Mouse (Mus musculus) midbrain, embryonic 15.5 days (tissue): ENCODE results near the gene Obscn. TPM values are rescaled to one million over a fixed set of nuclear protein-coding genes. Genes with fewer than 3 reads are reported as not detected.

Experiments
- ATAC-seq: fragments of 200-750 bp; cut with Nextera tagmentation; replicated peaks from 2 replicates; pipeline ENCODE4 v1.8.0; 2017; ENCODE audit warnings: moderate TSS enrichment
- H3K27ac ChIP-seq: fragments of 300-500 bp; sonication (generic); 2 replicates; pipeline ENCODE4 v1.5.1; 2015; ENCODE audit warnings: mild to moderate bottlenecking, inconsistent platforms
- H3K27me3 ChIP-seq: fragments of 300-500 bp; sonication (generic); replicated peaks from 2 replicates; pipeline ENCODE4 v1.6.1; 2015; ENCODE audit warnings: inconsistent platforms
- H3K36me3 ChIP-seq: fragments of 300-500 bp; sonication (generic); replicated peaks from 2 replicates; pipeline ENCODE4 v1.6.1; 2015; ENCODE audit warnings: inconsistent platforms
- H3K4me1 ChIP-seq: fragments of 300-500 bp; sonication (generic); 2 replicates; pipeline ENCODE4 v1.6.1; 2015; ENCODE audit warnings: inconsistent platforms
- H3K4me2 ChIP-seq: fragments of 300-500 bp; sonication (generic); 2 replicates; pipeline ENCODE4 v1.6.1; 2015; ENCODE audit warnings: inconsistent platforms, mild to moderate bottlenecking, moderate library complexity
- H3K4me3 ChIP-seq: fragments of 300-500 bp; sonication (generic); 2 replicates; pipeline ENCODE4 v1.5.1; 2015; ENCODE audit warnings: mild to moderate bottlenecking, inconsistent platforms
- H3K9ac ChIP-seq: fragments of 300-500 bp; sonication (generic); 2 replicates; pipeline ENCODE4 v1.6.1; 2015; ENCODE audit warnings: mild to moderate bottlenecking, inconsistent platforms
- H3K9me3 ChIP-seq: fragments of 300-500 bp; sonication (generic); 2 replicates; pipeline ENCODE4 v1.6.1; 2016; ENCODE audit warnings: inconsistent platforms
- WGBS: fragments of 180-500 bp; shearing (Covaris S2); methylation state at CpG from one replicate; pipeline ENCODE4 v1.1.7; 2015; ENCODE audit warnings: mixed read lengths; 5-methylcytosine and 5-hydroxymethylcytosine counted together
- polyA plus RNA-seq: library from polyadenylated mRNA; unstranded; fragments of >200 nt; fragmentation: Nextera tagmentation; extraction: Ambion mirVana; gene quantifications from 2 replicates; pipeline ENCODE4 v1.2.1, GENCODE M21; 2015

Obscn gene
- polyA plus RNA-seq, 1 experiment from 2014 or later = 0.28 TPM

- Histone ChIP-seq H3K9ac (no peak overlapping the region), H3K27me3 (0 out of 2 replicates have a peak, but pooled peaks cover 4% of the 10 kb centered on the region), H3K4me1 (peaks cover 3% of the 10 kb centered on the region; the same call in 1 of the 2 replicates), H3K36me3 (no peaks in the 10 kb centered on the region), H3K4me3 (no peak overlapping the region), H3K27ac (no peak overlapping the region), H3K9me3 (no peaks in the 10 kb centered on the region), H3K4me2 (no peak overlapping the region)
- ATAC-seq = no peak
- WGBS = 52% methylated on average over 12 of the region's 12 CpGs
These were observed 171.0 kb downstream of the Obscn start for GRCm38 (mm10) chr11:58965001-58965760.

DNA sequence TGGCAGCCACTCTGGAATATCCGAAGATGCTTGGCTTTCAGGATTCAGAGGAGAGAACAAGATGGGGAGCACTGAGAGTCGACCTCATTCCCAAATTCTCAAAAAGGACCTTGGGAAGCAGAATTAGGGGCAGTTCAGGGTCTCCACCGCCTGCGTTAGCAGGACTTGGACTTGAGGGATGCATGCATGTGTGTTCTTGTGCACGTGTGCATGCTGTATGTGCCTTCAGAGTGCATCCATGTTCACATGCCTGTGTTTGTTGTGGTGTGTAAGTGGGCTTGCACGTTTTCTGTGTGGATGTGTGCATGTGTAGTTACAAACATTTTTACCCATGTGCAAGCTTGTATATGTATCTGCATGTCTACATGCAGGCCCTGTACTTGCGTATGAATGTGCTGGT, 172.0 kb downstream of the Obscn start:
- WGBS = 82% methylated on average over 7 of the region's 7 CpGs
- ATAC-seq = no peak
- no peak overlapping the region for H3K4me3 ChIP-seq
- no peak overlapping the region for H3K4me2 ChIP-seq
- H3K9ac ChIP-seq = no peak overlapping the region
- H3K27me3 ChIP-seq = 0 out of 2 replicates have a peak, but pooled peaks cover 4% of the 10 kb centered on the region
- H3K4me1 ChIP-seq = peaks cover 10% of the 10 kb centered on the region
- no peaks in the 10 kb centered on the region for H3K36me3 ChIP-seq
- no peaks in the 10 kb centered on the region for H3K9me3 ChIP-seq
- no peak overlapping the region for H3K27ac ChIP-seq

GRCm38 (mm10) chr11:58963543-58963942, 172.7 kb downstream of the Obscn start:
- Histone ChIP-seq H3K4me1 (peaks cover 15% of the 10 kb centered on the region), H3K9ac (no peak overlapping the region), H3K27me3 (0 out of 2 replicates have a peak, but pooled peaks cover 4% of the 10 kb centered on the region), H3K9me3 (no peaks in the 10 kb centered on the region), H3K4me2 (no peak overlapping the region), H3K27ac (no peak overlapping the region), H3K36me3 (no peaks in the 10 kb centered on the region), H3K4me3 (no peak overlapping the region)
- ATAC-seq = no peak
- WGBS = 36% methylated on average over 17 of the region's 17 CpGs

DNA sequence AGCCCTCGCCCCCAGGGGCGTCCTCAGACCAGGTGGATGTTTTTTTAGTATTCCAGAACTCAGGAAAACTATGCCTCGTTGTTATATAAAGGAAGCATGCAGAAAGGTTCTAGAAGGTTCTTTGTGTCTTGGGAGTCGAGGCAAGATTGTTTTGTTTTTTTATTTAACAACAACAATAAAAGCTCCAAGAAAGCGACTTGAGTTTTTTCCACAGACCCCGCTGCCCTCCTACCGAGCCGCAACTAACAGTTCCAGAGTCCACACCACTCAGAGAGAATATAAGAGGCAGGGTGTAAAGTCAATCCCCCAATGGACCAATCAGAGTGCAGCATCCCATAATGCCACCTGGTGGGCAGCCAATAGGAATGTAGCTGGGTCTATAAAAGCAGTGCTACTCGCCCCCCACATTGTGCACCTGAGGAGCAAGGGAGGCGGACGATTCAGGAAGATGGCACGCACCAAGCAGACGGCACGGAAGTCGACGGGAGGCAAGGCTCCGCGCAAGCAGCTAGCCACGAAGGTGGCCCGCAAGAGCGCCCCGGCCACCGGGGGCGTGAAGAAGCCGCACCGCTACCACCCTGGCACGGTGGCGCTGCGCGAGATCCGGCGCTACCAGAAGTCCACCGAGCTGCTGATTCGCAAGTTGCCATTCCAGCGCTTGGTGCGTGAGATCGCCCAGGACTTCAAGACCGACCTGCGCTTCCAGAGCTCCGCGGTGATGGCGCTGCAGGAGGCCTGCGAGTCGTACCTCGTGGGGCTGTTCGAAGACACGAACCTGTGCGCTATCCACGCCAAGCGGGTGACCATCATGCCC, 174.6 kb downstream of the Obscn start:
- Histone ChIP-seq H3K27ac (no peak overlapping the region), H3K9ac (no peak overlapping the region), H3K36me3 (no peaks in the 10 kb centered on the region), H3K9me3 (no peaks in the 10 kb centered on the region), H3K27me3 (0 out of 2 replicates have a peak, but pooled peaks cover 4% of the 10 kb centered on the region), H3K4me1 (peaks cover 35% of the 10 kb centered on the region), H3K4me2 (no peak overlapping the region), H3K4me3 (no peak overlapping the region)
- 69% methylated on average over 50 of the region's 50 CpGs for WGBS
- no peak for ATAC-seq

- peak overlapping the region; percentile 75 for H3K4me2 ChIP-seq
- no peaks in the 10 kb centered on the region for H3K9me3 ChIP-seq
- H3K9ac ChIP-seq = peak overlapping the region; percentile 60
- no peaks in the 10 kb centered on the region for H3K36me3 ChIP-seq
- peak overlapping the region; percentile 80 for H3K27ac ChIP-seq
- 0 out of 2 replicates have a peak, but pooled peaks cover 4% of the 10 kb centered on the region for H3K27me3 ChIP-seq
- peak; percentile 87 for ATAC-seq
- peaks cover 39% of the 10 kb centered on the region for H3K4me1 ChIP-seq
- 5% methylated on average over 40 of the region's 40 CpGs for WGBS
- peak overlapping the region; percentile 52 for H3K4me3 ChIP-seq
These were observed 176.2 kb downstream of the Obscn start for GRCm38 (mm10) chr11:58959921-58960465.

DNA sequence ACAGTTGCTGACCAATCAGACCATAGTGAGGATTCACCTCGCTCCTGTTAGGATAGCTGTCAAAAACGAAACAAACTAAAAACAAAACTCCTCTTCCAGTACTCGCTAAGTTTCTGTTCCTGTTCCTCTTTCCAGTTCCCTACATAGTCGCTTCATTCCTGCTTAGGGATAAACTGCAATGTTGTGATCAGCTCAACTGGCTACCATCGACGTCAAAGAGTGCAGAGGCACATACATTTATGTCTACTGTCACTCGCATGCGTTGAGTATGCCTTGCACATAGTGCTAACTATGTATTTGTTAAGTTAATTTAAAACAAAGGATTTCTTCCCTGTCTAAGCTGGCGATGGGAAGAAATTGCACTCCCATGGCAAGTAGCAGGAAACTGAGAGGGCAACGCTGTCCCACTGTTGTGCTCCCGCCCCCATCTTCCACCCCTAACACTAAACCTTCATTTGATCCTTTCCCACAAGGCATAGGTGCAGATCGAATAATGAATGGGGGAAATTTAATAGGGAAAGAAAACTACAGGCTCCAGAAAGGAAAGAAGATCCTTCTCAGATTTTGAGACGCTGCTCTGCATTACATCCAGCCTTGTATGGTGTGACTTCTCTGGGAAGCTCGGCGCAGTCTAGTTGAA, 176.9 kb downstream of the Obscn start:
- Histone ChIP-seq H3K4me1 (peaks cover 39% of the 10 kb centered on the region), H3K27ac (peak overlapping the region; percentile 80), H3K27me3 (0 out of 2 replicates have a peak, but pooled peaks cover 4% of the 10 kb centered on the region), H3K36me3 (no peaks in the 10 kb centered on the region), H3K9me3 (no peaks in the 10 kb centered on the region), H3K4me3 (peak overlapping the region; percentile 52), H3K4me2 (peak overlapping the region; percentile 75), H3K9ac (peak overlapping the region; percentile 38)
- WGBS = 37% methylated on average over 15 of the region's 15 CpGs
- no peak for ATAC-seq

GRCm38 (mm10) chr11:58958536-58958935, 177.7 kb downstream of the Obscn start:
- Histone ChIP-seq H3K9me3 (no peaks in the 10 kb centered on the region), H3K36me3 (no peaks in the 10 kb centered on the region), H3K4me2 (peak overlapping the region; percentile 58), H3K4me1 (peaks cover 37% of the 10 kb centered on the region), H3K9ac (no peak overlapping the region), H3K27ac (no peak overlapping the region), H3K27me3 (0 out of 2 replicates have a peak, but pooled peaks cover 4% of the 10 kb centered on the region), H3K4me3 (no peak overlapping the region)
- no peak for ATAC-seq
- WGBS = 88% methylated on average over 6 of the region's 6 CpGs

- peak overlapping the region; percentile 97 for H3K4me3 ChIP-seq
- H3K9ac ChIP-seq = peak overlapping the region; percentile 87
- no peak for ATAC-seq
- WGBS = 77% methylated on average over 5 of the region's 5 CpGs
- no peaks in the 10 kb centered on the region for H3K36me3 ChIP-seq
- no peak overlapping the region for H3K27ac ChIP-seq
- no peaks in the 10 kb centered on the region for H3K27me3 ChIP-seq
- H3K9me3 ChIP-seq = no peaks in the 10 kb centered on the region
- peaks cover 42% of the 10 kb centered on the region for H3K4me1 ChIP-seq
- H3K4me2 ChIP-seq = peak overlapping the region; percentile 58
These were observed 178.8 kb downstream of the Obscn start for GRCm38 (mm10) chr11:58957226-58957914.

DNA sequence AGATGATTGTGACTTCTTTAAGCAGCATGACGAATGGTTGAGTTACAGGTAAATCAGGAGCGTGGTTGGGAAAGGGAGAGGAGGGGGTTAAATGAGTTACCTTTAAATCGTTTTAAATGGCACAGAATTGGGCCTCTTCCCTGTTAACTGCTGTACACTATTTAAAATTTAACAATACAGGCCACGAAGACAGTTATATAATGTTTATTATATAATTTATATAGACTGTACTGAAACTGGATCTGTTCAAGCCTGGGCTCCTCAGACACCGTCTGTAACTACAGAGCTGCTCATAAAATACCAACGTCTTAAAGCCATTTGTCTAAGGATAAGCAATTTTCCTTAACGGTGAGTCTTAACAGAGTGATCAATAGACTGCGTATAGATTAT, 180.3 kb downstream of the Obscn start:
- H3K9ac ChIP-seq = peak overlapping the region; percentile 87
- H3K9me3 ChIP-seq = no peaks in the 10 kb centered on the region
- H3K4me3 ChIP-seq = peak overlapping the region; percentile 97
- no peaks in the 10 kb centered on the region for H3K36me3 ChIP-seq
- H3K4me2 ChIP-seq = peak overlapping the region; percentile 58
- WGBS = 19% methylated on average over 8 of the region's 8 CpGs
- no peaks in the 10 kb centered on the region for H3K27me3 ChIP-seq
- peaks cover 56% of the 10 kb centered on the region for H3K4me1 ChIP-seq
- no peak for ATAC-seq
- H3K27ac ChIP-seq = peak overlapping the region; percentile 99

- ATAC-seq = no peak; the same call in 1 of the 2 replicates
- no peaks in the 10 kb centered on the region for H3K36me3 ChIP-seq
- H3K9ac ChIP-seq = peak overlapping the region; percentile 87
- peak overlapping the region; percentile 97 for H3K4me3 ChIP-seq
- peak overlapping the region; percentile 58 for H3K4me2 ChIP-seq
- no peaks in the 10 kb centered on the region for H3K9me3 ChIP-seq
- peak overlapping the region; percentile 99 for H3K27ac ChIP-seq
- peaks cover 60% of the 10 kb centered on the region for H3K4me1 ChIP-seq
- under 1% methylated on average over 20 of the region's 20 CpGs for WGBS
- H3K27me3 ChIP-seq = no peaks in the 10 kb centered on the region
These were observed 180.9 kb downstream of the Obscn start for GRCm38 (mm10) chr11:58955143-58955867.
